Mouse (Mus musculus) hindbrain, embryonic 10.5 days (tissue): ENCODE results near the gene Ushbp1. TPM values are rescaled to one million over a fixed set of nuclear protein-coding genes. Genes with fewer than 3 reads are reported as not detected.
"Not testable (repeated sequence)": the region's sequence is repeated elsewhere in the genome, so short reads cannot be mapped to it uniquely, and the experiment has no call there.

Experiments used
- DNase-seq: peaks from one replicate; pipeline ENCODE4 v3.0.0-alpha.2; 2017; ENCODE audit warnings: low spot score
- H3K27ac ChIP-seq: fragments of 300-500 bp; sonication (generic); 2 replicates; pipeline ENCODE4 v1.5.1; 2016; ENCODE audit warnings: mild to moderate bottlenecking, moderate library complexity
- H3K27me3 ChIP-seq: fragments of 300-500 bp; sonication (generic); 2 replicates; pipeline ENCODE4 v1.6.1; 2016; ENCODE audit warnings: mild to moderate bottlenecking; ENCODE audit not compliant: poor library complexity, insufficient read depth, severe bottlenecking
- H3K36me3 ChIP-seq: fragments of 300-500 bp; sonication (generic); 2 replicates; pipeline ENCODE4 v1.6.1; 2016; ENCODE audit warnings: mild to moderate bottlenecking, moderate library complexity
- H3K4me1 ChIP-seq: fragments of 300-500 bp; sonication (generic); replicated peaks from 2 replicates; pipeline ENCODE4 v1.6.1; 2016; ENCODE audit warnings: mild to moderate bottlenecking
- H3K4me3 ChIP-seq: fragments of 300-500 bp; sonication (generic); 2 replicates; pipeline ENCODE4 v1.5.1; 2016; ENCODE audit warnings: mild to moderate bottlenecking, moderate library complexity
- H3K9me3 ChIP-seq: fragments of 300-500 bp; sonication (generic); 2 replicates; pipeline ENCODE4 v1.6.1; 2016; ENCODE audit warnings: mild to moderate bottlenecking, moderate library complexity
- WGBS: fragments of 180-500 bp; shearing (Covaris S2); methylation state at CpG from one replicate; pipeline ENCODE4 v1.1.7; 2016; 5-methylcytosine and 5-hydroxymethylcytosine counted together
- polyA plus RNA-seq: library from polyadenylated mRNA; unstranded; fragments of >200 nt; fragmentation: Nextera tagmentation; extraction: Ambion mirVana; gene quantifications from 2 replicates; pipeline ENCODE4 v1.2.1, GENCODE M21; 2016

The Ushbp1 gene
- polyA plus RNA-seq, result 5.8 and 7.2 TPM in 2 replicates

DNA sequence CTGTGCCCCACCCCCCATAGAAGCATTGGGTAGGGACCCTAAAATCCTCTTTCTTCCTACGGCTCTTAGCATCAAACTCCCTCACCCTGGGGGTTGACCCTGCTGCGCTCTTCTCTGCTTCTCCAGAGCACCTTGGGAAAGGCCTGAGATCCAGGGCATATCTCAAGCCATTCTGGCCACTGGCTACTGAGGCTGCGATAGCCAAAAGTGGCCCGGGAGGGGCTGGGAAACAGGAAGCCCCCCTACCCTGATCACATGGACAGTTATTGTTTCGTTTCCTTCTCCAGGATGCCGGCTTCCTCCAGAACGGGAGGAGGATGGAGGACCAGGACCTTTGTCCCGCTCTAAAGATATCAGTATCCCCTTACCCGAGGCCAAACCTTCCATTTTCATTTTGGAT is at the start of gene Ushbp1:
Gene Ushbp1, minus strand, starts transcription at position 174 of the 400 bp plus-strand sequence.
- WGBS, result 85% methylated on average over 9 of the region's 9 CpGs
- H3K4me3 ChIP-seq, result peak within 1 kb of the TSS; percentile 91
- no peak for DNase-seq
- peaks cover 24% of the 10 kb centered on the region for H3K36me3 ChIP-seq
- 0 out of 2 replicates have a peak, but pooled peaks cover 2% of the 10 kb centered on the region for H3K9me3 ChIP-seq
- H3K27me3 ChIP-seq, result no peaks in the 10 kb centered on the region
- H3K27ac ChIP-seq, result peak within 1 kb of the TSS; percentile 91
- H3K4me1 ChIP-seq, result peaks cover 45% of the 10 kb centered on the region

DNA sequence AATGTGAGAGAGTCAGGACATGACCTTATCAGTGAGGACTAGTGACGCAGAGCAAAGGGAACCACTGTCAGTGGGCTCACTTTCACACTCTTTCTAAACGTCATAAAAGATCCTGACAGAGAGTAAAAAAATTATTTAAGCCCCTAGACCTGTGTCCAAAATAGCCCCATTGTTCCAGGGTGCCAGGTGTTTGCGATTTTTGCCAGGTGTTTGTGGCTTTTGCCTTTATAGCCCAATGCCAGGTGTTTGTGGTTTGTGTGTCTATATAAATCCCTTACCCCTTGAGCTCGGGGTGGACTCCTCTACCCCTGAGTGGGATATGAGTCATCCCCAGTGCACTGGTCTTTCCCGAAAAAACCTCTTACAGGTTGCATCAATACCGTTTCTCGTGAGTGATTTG is 49.5 kb upstream of the Ushbp1 start:
- Histone ChIP-seq H3K27ac (no peak overlapping the region), H3K4me1 (no peaks in the 10 kb centered on the region)
- WGBS, result 87% methylated on average over 7 of the region's 7 CpGs

DNA sequence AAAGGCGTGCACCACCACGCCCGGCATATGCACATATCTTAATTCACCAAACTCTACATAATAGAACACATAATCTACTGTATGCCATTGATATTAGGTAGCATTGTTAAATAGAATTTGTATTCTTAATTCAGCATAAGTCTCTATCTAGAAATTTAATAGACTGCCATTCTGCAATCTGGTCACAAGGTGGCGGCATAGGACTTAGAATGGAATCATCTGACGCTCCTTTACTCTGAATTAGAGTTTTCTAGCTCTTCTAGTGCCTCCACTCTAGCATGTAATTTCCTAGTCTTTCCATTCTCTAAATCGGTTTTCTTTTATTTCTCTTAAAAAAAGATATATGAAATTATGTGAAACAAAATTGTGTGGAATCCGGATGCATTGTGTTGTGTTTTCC is 45.8 kb upstream of the Ushbp1 start:
- no peaks in the 10 kb centered on the region for H3K36me3 ChIP-seq
- no peaks in the 10 kb centered on the region for H3K9me3 ChIP-seq
- no peak overlapping the region for H3K27ac ChIP-seq
- no peak overlapping the region for H3K4me3 ChIP-seq
- WGBS, result 1% methylated on average over 7 of the region's 7 CpGs
- H3K27me3 ChIP-seq, result peaks cover 5% of the 10 kb centered on the region; the same call in 1 of the 2 replicates
- H3K4me1 ChIP-seq, result no peaks in the 10 kb centered on the region
- peak; percentile 45 for DNase-seq

More for the DNA sequence above, 49.5 kb upstream of the Ushbp1 start:
- H3K27me3 ChIP-seq, result peaks cover 5% of the 10 kb centered on the region; the same call in 1 of the 2 replicates
- H3K9me3 ChIP-seq, result 0 out of 2 replicates have a peak, but pooled peaks cover 2% of the 10 kb centered on the region
- H3K4me3 ChIP-seq, result no peak overlapping the region
- H3K36me3 ChIP-seq, result no peaks in the 10 kb centered on the region
- no peak for DNase-seq

DNA sequence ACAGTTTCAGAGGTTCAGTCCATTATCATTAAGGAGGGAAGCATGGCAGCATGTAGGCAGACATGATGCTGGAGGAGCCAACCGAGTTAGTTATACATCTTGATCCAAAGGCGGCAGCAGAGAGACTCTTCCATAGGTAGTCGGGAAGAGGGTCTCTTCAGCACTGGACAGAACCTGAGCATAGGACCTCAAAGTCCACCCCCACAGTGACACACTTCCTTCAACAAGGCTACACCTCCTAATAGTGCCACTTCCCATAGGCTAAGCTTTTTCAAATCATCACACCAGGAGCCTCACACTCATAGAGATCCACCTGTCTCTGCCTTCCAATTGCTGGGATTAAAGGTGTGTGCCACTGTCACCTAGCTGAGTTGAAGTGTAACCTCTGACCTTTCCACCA is 41.4 kb upstream of the Ushbp1 start:
- Histone ChIP-seq H3K4me1 (no peaks in the 10 kb centered on the region), H3K27me3 (peaks cover 2% of the 10 kb centered on the region; the same call in 1 of the 2 replicates), H3K36me3 (no peaks in the 10 kb centered on the region), H3K27ac (no peak overlapping the region), H3K9me3 (peaks cover 3% of the 10 kb centered on the region; the same call in 1 of the 2 replicates), H3K4me3 (no peak overlapping the region)
- DNase-seq, result no peak
- 55% methylated on average over 3 of the region's 3 CpGs for WGBS

DNA sequence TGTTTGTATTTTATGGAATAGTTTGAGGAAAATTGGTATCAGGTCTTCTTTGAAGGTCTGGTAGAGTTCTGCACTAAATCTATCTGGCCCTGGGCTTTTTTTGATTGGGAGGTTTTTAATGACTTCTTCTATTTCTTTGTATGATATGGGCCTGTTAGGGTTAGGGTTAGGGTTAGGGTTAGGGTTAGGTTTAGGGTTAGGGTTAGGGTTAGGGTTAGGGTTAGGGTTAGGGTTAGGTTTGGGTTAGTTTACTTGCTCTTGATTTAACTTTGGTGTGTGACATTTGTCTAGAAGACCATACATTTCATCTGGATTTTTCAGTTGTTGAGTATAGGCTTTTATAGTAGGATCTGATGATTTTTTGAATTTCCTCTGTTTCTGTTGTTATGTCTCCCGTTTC is 37.3 kb upstream of the Ushbp1 start:
- H3K27me3 ChIP-seq, H3K9me3 ChIP-seq, H3K27ac ChIP-seq, H3K4me1 ChIP-seq, DNase-seq, H3K4me3 ChIP-seq, H3K36me3 ChIP-seq: not testable (repeated sequence)
- 85% methylated on average over 1 of the region's 1 CpGs for WGBS

DNA sequence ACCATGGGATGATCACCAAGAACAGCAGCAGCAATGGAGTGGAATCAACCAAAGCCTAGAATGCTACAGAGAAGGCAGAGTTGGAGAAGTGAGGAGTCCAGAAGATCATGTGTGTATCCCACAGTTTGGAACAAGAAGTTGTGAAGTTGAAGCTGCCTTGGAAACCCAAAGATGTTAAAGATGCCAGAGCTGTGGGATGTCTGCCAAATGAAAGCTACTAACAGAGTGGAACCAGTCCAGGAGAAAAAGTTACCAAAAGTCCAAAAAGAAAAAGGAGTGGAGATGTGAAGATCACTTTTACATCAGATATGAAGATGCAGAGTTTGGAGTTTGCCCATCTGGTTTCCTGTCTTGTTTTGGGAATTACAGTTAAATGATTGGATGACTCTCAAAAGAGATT is 26.5 kb upstream of the Ushbp1 start:
- Histone ChIP-seq H3K36me3 (no peaks in the 10 kb centered on the region), H3K9me3 (peaks cover 8% of the 10 kb centered on the region; the same call in 1 of the 2 replicates), H3K4me3 (no peak overlapping the region), H3K4me1 (no peaks in the 10 kb centered on the region), H3K27me3 (no peaks in the 10 kb centered on the region), H3K27ac (no peak overlapping the region)
- DNase-seq, result no peak

DNA sequence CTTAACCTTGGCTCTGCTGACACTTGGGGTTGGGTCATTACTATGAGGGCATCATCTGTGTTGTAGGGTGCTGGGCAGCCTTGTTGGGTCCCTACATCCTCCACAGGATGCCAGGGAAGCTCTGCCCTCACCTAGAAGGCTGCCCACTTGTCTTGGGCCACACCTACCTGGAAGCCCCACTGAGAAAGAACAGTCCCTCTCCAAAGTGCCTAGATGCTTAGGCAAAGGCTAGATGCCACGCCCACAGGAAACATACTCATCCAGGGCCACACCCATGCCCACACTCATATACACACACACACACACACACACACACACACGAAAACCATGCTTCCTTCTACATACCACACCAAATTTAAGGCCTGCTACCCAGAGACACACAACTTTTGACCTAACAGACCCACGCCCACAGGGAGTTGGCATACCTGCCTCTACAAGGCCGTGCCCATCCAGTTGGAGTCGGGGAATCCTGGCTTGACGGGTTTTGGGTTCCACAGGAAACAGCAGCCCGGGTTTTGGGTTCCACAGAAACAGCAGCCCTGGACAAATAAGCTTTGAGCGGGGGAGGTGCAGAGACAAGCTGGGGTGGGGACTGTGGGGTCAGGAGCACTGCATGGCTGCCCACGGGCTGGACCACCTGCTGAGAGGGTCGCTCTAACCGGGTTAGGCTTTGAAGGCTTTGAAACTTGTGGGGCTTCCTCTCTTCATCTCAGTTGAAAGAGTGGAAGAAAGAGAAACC is 16.1 kb upstream of the Ushbp1 start:
- WGBS, result 43% methylated on average over 11 of the region's 11 CpGs

DNA sequence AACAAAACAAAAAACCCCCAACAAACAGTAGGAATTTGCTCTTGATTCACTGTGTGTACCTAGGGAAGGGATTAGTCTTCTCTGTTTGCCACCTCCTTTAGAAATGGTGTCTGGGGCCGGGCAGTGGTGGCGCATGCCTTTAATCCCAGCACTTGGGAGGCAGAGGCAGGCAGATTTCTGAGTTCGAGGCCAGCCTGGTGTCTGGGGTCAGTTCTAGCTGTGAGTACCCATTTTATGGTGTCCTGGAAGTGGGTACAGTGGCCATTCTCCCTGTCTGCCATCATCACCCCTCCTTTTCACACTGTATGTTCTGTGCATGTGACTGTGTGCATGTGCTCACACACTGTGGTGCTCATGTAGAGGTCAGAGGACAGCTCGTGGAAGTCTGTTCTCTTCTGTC is 12.6 kb upstream of the Ushbp1 start:
- Histone ChIP-seq H3K27me3 (no peaks in the 10 kb centered on the region), H3K4me1 (peaks cover 46% of the 10 kb centered on the region), H3K36me3 (peaks cover 44% of the 10 kb centered on the region), H3K27ac (no peak overlapping the region), H3K9me3 (no peaks in the 10 kb centered on the region), H3K4me3 (no peak overlapping the region)
- no peak for DNase-seq
- 92% methylated on average over 4 of the region's 4 CpGs for WGBS

More for the DNA sequence above, 16.1 kb upstream of the Ushbp1 start:
- H3K9me3 ChIP-seq, result no peaks in the 10 kb centered on the region
- H3K4me3 ChIP-seq, result no peak overlapping the region
- H3K27ac ChIP-seq, result no peak overlapping the region
- no peaks in the 10 kb centered on the region for H3K27me3 ChIP-seq
- DNase-seq, result no peak
- peaks cover 20% of the 10 kb centered on the region for H3K4me1 ChIP-seq
- peaks cover 35% of the 10 kb centered on the region for H3K36me3 ChIP-seq

DNA sequence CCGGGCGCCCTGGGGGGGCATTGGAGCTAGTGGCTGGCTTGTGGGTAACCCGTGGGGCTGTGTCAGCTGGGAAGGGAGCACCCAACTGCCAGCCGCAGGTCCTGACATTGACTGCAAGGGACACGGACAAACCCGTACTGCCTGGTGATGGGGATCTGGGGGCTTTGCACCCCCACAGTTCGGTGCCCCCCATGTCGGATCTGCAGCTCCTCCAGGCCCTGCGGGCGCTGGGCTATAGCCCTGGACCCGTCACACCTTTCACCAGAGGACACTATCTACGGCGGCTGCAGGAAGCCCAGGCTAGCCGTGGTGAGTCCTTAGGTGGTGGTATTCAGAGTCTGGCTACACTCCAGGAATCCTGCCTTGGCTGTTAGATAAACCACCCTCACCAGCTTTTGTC is 11.8 kb upstream of the Ushbp1 start:
- H3K4me3 ChIP-seq, result peak overlapping the region; percentile 93
- H3K4me1 ChIP-seq, result peaks cover 46% of the 10 kb centered on the region
- WGBS, result 92% methylated on average over 14 of the region's 14 CpGs
- H3K9me3 ChIP-seq, result no peaks in the 10 kb centered on the region
- no peak for DNase-seq
- H3K36me3 ChIP-seq, result peaks cover 52% of the 10 kb centered on the region
- no peaks in the 10 kb centered on the region for H3K27me3 ChIP-seq
- no peak overlapping the region for H3K27ac ChIP-seq

DNA sequence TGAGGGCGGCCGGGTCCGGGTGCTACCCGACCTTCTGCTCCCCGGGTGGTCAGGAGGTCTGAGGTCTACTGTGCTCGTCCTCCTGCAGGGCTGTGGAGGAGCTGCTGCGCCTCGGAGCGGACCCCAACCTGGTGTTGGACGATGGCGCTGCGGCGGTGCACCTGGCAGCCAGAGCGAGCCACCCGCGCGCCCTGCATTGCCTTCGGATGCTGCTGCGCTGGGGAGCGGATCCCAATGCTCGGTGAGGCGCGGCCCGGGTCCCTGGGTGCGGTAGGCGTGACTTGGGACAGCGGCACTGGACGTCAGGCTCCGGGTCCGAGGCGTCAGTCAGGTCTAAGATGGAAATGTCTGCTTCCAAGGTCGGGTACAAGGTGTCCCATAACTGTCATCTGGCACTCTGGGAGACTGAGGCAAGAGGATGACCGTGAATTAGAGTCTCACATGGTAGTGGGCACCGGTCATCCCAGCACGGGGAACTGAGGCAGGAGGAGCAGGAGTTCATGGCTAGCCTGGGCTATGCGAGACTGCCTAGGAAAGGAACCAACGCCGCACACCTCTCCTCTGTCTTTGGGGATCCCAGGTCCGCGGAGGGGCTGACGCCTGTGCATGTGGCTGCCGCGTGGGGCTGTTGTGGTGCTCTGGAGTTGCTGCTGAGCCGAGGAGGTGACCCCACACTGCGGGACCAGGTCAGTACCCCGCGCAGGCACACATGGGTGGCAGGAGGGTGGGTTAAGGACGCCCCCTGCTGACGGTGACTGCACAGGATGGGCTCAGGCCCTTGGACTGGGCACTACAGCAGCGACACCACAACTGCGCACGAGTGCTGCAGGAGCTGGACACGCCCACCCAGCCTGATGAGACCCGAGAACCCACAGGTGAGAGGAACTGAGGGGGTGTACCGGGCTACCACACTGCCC is 10.8 kb upstream of the Ushbp1 start:
- no peaks in the 10 kb centered on the region for H3K9me3 ChIP-seq
- under 1% methylated on average over 55 of the region's 55 CpGs for WGBS
- H3K27me3 ChIP-seq, result no peaks in the 10 kb centered on the region
- H3K36me3 ChIP-seq, result peaks cover 55% of the 10 kb centered on the region
- DNase-seq, result peak; percentile 85
- peak overlapping the region; percentile 89 for H3K27ac ChIP-seq
- peak overlapping the region; percentile 93 for H3K4me3 ChIP-seq
- H3K4me1 ChIP-seq, result peaks cover 39% of the 10 kb centered on the region

DNA sequence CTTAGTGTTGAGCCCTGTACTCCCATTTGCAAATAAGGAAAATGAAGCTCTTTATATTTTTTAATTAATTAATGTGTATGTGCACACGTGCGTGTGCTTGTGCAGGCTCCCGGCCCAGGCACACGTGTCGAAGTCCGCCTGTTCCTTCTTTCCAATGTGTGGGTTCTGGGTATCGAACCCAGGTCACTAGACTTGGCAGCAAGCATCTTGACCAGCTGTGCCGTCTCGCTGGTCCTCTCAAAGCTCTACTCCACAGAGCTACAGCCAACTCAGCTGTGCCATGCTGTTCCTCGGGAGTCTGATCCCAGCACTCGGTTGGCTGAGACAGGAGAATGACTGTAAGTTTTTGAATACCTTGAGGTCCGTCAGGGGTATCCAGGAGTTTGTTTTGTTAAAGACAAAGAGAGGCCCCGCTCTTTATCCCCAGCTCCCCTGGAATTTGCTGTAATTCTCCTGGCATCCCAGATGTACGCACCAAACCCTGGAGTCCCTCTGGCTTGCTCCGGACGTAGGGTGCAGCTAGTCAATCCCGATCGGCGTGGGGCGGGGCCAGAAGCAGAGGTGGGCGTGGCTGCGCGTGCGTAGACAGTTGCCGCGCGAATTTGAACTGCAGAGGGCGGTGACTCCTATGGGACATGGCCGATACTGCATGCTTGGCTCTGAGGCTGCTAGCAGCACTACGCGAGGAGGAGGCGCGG is 9.9 kb upstream of the Ushbp1 start, which contains the start of gene Ankle1:
Gene Ankle1, plus strand, starts transcription at position 610 of the 698 bp plus-strand sequence.
- peak; percentile 97 for DNase-seq
- Histone ChIP-seq H3K27ac (peak within 1 kb of the TSS; percentile 89), H3K27me3 (no peaks in the 10 kb centered on the region), H3K9me3 (no peaks in the 10 kb centered on the region), H3K4me1 (peaks cover 37% of the 10 kb centered on the region), H3K4me3 (peak within 1 kb of the TSS; percentile 93), H3K36me3 (peaks cover 62% of the 10 kb centered on the region)
- 18% methylated on average over 33 of the region's 33 CpGs for WGBS

DNA sequence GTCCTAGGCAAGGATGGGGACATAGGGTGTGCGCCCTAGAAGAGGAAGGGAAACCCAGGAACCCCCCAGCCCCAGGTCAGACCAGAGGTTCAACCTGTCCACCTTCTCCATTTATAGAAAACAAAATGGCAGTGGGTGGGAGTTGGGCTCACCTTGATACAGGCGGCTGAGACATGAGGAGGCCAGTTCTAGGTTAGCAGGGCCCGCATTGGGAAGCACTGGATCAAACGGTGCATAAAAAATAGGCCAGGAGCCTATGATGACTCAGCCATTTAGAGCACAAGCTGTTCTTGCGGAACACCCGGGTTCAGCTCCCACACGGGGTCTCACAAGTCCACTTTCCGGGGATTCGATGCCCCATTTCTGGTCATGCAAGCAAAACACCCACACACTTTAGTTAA is 9.3 kb upstream of the Ushbp1 start:
- H3K4me1 ChIP-seq, result peaks cover 37% of the 10 kb centered on the region
- H3K9me3 ChIP-seq, result no peaks in the 10 kb centered on the region
- peak overlapping the region; percentile 93 for H3K4me3 ChIP-seq
- no peak overlapping the region for H3K27ac ChIP-seq
- 90% methylated on average over 9 of the region's 9 CpGs for WGBS
- no peaks in the 10 kb centered on the region for H3K27me3 ChIP-seq
- no peak for DNase-seq
- peaks cover 60% of the 10 kb centered on the region for H3K36me3 ChIP-seq
